Mouse (Mus musculus): ENCODE data around the gene Akr1b3. TPM values are rescaled to one million over a fixed set of nuclear protein-coding genes. Genes with fewer than 3 reads are reported as not detected.
"Not testable (repeated sequence)": the region's sequence is repeated elsewhere in the genome, so short reads cannot be mapped to it uniquely, and the experiment has no call there.

The Akr1b3 gene
- polyA plus RNA-seq, 1 experiment from 2014 or later: 106 TPM

DNA sequence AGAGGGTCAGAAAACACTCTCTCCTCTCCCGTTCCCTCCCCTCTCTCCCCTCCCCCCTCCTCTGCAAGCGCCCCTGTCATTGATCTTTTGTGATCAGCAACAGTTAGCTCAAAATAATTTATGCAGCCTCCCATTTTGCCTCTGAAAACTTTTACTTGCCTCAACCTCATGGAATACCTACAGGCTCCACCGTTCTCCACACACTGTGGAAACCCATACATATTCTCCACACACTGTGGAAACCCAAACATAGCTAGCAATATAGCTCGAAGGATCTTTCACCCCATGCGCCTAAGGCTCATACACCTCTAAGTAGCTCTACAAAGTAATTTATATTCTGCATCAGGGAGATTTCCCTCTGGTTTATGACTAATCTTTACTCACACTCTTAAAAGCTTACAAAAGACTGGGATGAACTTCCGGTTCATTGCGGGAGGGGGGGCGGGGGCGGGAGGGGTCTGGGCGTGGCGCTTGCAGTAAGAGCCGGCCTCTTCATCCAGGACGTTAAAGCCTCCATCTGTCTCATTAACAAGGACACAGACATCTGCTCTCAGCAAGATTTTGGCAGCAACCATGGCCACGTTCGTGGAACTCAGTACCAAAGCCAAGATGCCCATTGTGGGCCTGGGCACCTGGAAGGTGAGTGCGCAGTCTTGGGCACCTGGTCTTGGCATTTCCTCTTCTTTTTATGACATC lies 36.5 kb upstream of the Akr1b3 start, which contains the start of gene Akr1b8:
Akr1b8 (plus strand) TSS at position 462 of the 696 bp plus-strand sequence.
- 11% methylated on average over 16 of the region's 16 CpGs for WGBS
- DNase-seq (ENCODE audit: low spot score): peak; percentile 73
- Histone ChIP-seq H3K4me2 (replicated peaks; ENCODE audit: low read depth, low read length) (peak within 1 kb of the TSS; percentile 51), H3K9ac (replicated peaks; ENCODE audit: low read depth) (no peak within 1 kb of the TSS), H3K4me3 (ENCODE audit: low read depth, low read length) (no peak within 1 kb of the TSS), H3K4me1 (ENCODE audit: insufficient read depth, low read depth, low read length) (no peaks in the 10 kb centered on the region), H3K36me3 (ENCODE audit: insufficient read depth, low read length) (no peaks in the 10 kb centered on the region), H3K27ac (ENCODE audit: low read length) (no peak within 1 kb of the TSS), H3K27me3 (replicated peaks; ENCODE audit: insufficient read depth, low read length) (no peaks in the 10 kb centered on the region), H3K9me3 (ENCODE audit: low read length) (no peaks in the 10 kb centered on the region)
- ATAC-seq: peak; percentile 60
- no peak for TF ChIP-seq EP300 (IDR thresholded peaks at IDR 0.05)
- TF ChIP-seq CTCF (IDR thresholded peaks at IDR 0.05): no peak

DNA sequence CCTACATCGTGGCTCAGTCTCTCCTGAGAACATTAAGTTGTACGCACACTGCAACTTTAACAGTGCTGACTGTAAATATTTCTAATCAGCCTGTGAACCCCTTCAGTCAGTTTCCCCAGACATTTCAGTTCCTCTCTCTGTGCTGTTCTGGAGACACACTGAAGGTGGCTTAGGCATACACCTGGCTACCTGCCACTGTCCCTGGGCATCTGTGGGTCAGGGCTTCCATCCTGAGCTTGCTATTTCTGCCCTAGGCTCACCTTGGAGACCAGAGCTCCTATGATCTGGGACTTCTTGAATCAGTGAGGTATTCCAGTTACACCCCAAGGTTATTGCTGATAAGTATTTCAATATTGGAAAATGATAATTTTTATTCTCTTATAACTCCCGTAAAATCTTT lies 35.1 kb upstream of the Akr1b3 start:
- TF ChIP-seq EP300 (IDR thresholded peaks at IDR 0.05) (no peak), CTCF (IDR thresholded peaks at IDR 0.05) (no peak)
- 90% methylated on average over 3 of the region's 3 CpGs for WGBS

GRCm38 (mm10) chr6:34351481-34351880 lies 34.2 kb upstream of the Akr1b3 start:
- WGBS: 49% methylated on average over 10 of the region's 10 CpGs

More for the DNA sequence above, 35.1 kb upstream of the Akr1b3 start:
- H3K27ac ChIP-seq (ENCODE audit: low read length): no peak overlapping the region
- H3K27me3 ChIP-seq (replicated peaks; ENCODE audit: insufficient read depth, low read length): no peaks in the 10 kb centered on the region
- ATAC-seq: no peak
- no peaks in the 10 kb centered on the region for H3K36me3 ChIP-seq (ENCODE audit: insufficient read depth, low read length)
- H3K4me3 ChIP-seq (ENCODE audit: low read depth, low read length): no peak overlapping the region
- no peak for DNase-seq (ENCODE audit: low spot score)
- H3K4me1 ChIP-seq (ENCODE audit: insufficient read depth, low read depth, low read length): no peaks in the 10 kb centered on the region
- no peak overlapping the region for H3K9ac ChIP-seq (replicated peaks; ENCODE audit: low read depth)
- no peak overlapping the region for H3K4me2 ChIP-seq (replicated peaks; ENCODE audit: low read depth, low read length)
- H3K9me3 ChIP-seq (ENCODE audit: low read length): no peaks in the 10 kb centered on the region

GRCm38 (mm10) chr6:34350037-34350699 lies 32.9 kb upstream of the Akr1b3 start:
- H3K36me3 ChIP-seq (ENCODE audit: insufficient read depth, low read length): no peaks in the 10 kb centered on the region
- no peak overlapping the region for H3K4me2 ChIP-seq (replicated peaks; ENCODE audit: low read depth, low read length)
- no peaks in the 10 kb centered on the region for H3K9me3 ChIP-seq (ENCODE audit: low read length)
- ATAC-seq (peak; percentile 27), DNase-seq (ENCODE audit: low spot score) (peak; percentile 60)
- no peaks in the 10 kb centered on the region for H3K4me1 ChIP-seq (ENCODE audit: insufficient read depth, low read depth, low read length)
- H3K9ac ChIP-seq (replicated peaks; ENCODE audit: low read depth): no peak overlapping the region
- TF ChIP-seq CTCF (IDR thresholded peaks at IDR 0.05): no peak
- TF ChIP-seq EP300 (IDR thresholded peaks at IDR 0.05): peak; percentile 56
- WGBS: 66% methylated on average over 12 of the region's 12 CpGs
- H3K27ac ChIP-seq (ENCODE audit: low read length): no peak overlapping the region
- H3K4me3 ChIP-seq (ENCODE audit: low read depth, low read length): no peak overlapping the region
- H3K27me3 ChIP-seq (replicated peaks; ENCODE audit: insufficient read depth, low read length): no peaks in the 10 kb centered on the region

More at GRCm38 (mm10) chr6:34351481-34351880, 34.2 kb upstream of the Akr1b3 start:
- not testable (repeated sequence) for H3K9ac ChIP-seq (replicated peaks; ENCODE audit: low read depth); ATAC-seq; H3K27ac ChIP-seq (ENCODE audit: low read length); H3K4me3 ChIP-seq (ENCODE audit: low read depth, low read length); H3K9me3 ChIP-seq (ENCODE audit: low read length); H3K27me3 ChIP-seq (replicated peaks; ENCODE audit: insufficient read depth, low read length); H3K36me3 ChIP-seq (ENCODE audit: insufficient read depth, low read length); DNase-seq (ENCODE audit: low spot score); H3K4me1 ChIP-seq (ENCODE audit: insufficient read depth, low read depth, low read length); H3K4me2 ChIP-seq (replicated peaks; ENCODE audit: low read depth, low read length)

GRCm38 (mm10) chr6:34346096-34346898 lies 29.0 kb upstream of the Akr1b3 start:
- Histone ChIP-seq H3K9ac (replicated peaks; ENCODE audit: low read depth) (no peak overlapping the region), H3K4me3 (ENCODE audit: low read depth, low read length) (no peak overlapping the region), H3K27ac (ENCODE audit: low read length) (no peak overlapping the region), H3K4me2 (replicated peaks; ENCODE audit: low read depth, low read length) (no peak overlapping the region), H3K27me3 (replicated peaks; ENCODE audit: insufficient read depth, low read length) (no peaks in the 10 kb centered on the region), H3K4me1 (ENCODE audit: insufficient read depth, low read depth, low read length) (no peaks in the 10 kb centered on the region), H3K9me3 (ENCODE audit: low read length) (no peaks in the 10 kb centered on the region), H3K36me3 (ENCODE audit: insufficient read depth, low read length) (no peaks in the 10 kb centered on the region)
- WGBS: 43% methylated on average over 14 of the region's 14 CpGs
- peak; percentile 95 for TF ChIP-seq CTCF (IDR thresholded peaks at IDR 0.05)
- no peak for TF ChIP-seq EP300 (IDR thresholded peaks at IDR 0.05)
- DNase-seq (ENCODE audit: low spot score) (peak; percentile 86), ATAC-seq (peak; percentile 63)

DNA sequence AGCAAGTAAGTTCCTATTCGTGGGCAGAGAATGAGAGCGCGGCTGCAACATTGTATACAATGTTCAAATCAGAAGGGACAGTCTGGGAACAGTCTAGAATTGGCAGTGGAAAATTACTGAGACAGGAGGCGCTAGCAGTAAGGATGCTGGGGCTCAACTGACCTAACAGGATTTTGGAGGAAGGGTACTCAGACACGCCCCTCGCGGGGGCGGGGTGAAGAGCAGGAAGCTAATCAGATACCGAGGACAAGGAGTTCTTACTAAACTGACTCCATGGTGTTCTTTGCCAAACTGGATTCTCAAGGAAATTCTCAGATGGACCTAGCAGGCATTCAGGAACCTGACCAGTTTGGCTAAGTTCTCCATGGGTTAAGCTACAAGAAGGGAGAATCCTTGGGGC lies 27.7 kb upstream of the Akr1b3 start:
- ATAC-seq (peak; percentile 21; the same call in 1 of the 2 replicates), DNase-seq (ENCODE audit: low spot score) (peak; percentile 36)
- H3K4me2 ChIP-seq (replicated peaks; ENCODE audit: low read depth, low read length): no peak overlapping the region
- no peaks in the 10 kb centered on the region for H3K27me3 ChIP-seq (replicated peaks; ENCODE audit: insufficient read depth, low read length)
- no peak overlapping the region for H3K9ac ChIP-seq (replicated peaks; ENCODE audit: low read depth)
- no peak overlapping the region for H3K27ac ChIP-seq (ENCODE audit: low read length)
- no peaks in the 10 kb centered on the region for H3K9me3 ChIP-seq (ENCODE audit: low read length)
- no peak overlapping the region for H3K4me3 ChIP-seq (ENCODE audit: low read depth, low read length)
- TF ChIP-seq CTCF (IDR thresholded peaks at IDR 0.05): no peak
- TF ChIP-seq EP300 (IDR thresholded peaks at IDR 0.05): no peak
- H3K4me1 ChIP-seq (ENCODE audit: insufficient read depth, low read depth, low read length): no peaks in the 10 kb centered on the region
- 17% methylated on average over 9 of the region's 9 CpGs for WGBS
- no peaks in the 10 kb centered on the region for H3K36me3 ChIP-seq (ENCODE audit: insufficient read depth, low read length)

Measured in lung, postnatal 0 days (tissue).